Mouse (Mus musculus): ENCODE data around the gene Mageb3.
"Not testable (repeated sequence)": the region's sequence is repeated elsewhere in the genome, so short reads cannot be mapped to it uniquely, and the experiment has no call there.

Gene Mageb3

DNA sequence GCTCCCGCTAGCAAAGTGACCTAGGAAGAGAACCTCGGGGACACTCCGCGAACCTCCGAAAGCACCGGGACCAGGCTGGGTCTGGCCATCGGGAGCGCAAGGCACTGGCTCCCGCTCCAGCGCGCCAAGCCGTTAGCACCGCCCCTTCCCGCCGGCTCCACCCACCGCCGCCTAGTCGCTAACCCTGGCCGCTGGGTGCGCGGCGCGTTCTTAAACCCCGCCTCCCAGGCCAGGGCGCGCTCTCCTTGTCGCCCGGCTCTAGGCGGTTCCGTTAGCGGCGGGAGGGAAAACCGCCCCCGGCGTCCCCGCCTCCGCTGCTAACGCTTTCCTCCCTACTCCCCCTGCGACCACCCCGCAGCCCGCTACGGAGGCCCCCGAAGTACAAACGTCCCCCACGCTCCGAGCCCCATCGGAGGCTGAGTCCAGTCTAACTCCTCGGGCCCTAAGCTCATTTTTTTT, at the start of gene Mageb3, which contains the start of gene Ctdspl2:
Mageb3 (minus strand) TSS at position 328 of the 459 bp plus-strand sequence.
Ctdspl2 (plus strand) TSS at position 237 of the 459 bp plus-strand sequence.
- in situ Hi-C loops (cut with MboI, MseI): no loop called here

DNA sequence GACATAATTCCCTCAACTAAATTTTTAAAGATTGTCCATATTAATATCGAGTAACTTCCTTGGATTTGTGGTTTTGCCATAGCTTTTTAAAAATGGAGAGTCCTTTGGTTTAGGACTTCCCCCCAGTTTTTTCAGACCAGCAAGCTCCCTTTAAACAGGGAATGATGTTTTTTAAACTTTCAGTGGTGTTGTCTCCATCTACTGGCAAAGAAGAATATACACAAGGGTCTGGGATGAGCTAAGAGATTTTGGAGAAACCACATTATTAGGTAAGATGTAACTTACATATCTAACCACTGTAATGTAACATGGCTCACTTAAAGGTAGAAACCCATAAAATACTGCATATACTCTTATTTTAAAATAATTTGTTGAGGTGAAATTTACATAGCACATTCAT, 39.8 kb upstream of the Mageb3 start:
- in situ Hi-C loops (cut with MboI, MseI): no loop called here

DNA sequence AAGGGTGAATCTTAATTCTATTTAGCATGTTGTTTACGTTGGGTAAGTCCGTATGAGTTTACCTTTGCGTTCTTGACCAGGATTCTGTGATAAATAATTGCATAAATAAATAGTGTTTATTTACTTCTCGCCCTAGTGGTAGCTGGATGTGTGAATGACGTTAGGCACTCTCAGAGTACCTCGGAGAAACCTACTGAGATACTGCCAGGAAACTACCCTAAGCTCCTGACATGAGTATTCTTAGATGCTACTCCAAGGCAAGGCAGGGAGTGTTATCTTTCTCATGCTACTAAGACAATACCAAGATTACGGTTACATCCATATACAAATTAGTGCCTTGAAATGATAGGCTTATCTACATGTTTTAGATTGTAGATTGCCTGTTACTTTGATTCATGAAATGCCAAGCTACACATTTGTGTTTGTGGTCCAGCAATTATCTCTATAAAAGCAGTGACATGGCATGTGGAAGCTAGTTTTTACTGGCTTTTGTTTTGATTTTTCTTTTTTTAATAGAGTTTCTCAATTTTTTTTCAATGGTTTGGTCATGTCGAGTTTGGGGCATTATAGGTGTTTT, 1.4 kb upstream of the Mageb3 start:
- in situ Hi-C loops (cut with MboI, MseI): no loop called here

DNA sequence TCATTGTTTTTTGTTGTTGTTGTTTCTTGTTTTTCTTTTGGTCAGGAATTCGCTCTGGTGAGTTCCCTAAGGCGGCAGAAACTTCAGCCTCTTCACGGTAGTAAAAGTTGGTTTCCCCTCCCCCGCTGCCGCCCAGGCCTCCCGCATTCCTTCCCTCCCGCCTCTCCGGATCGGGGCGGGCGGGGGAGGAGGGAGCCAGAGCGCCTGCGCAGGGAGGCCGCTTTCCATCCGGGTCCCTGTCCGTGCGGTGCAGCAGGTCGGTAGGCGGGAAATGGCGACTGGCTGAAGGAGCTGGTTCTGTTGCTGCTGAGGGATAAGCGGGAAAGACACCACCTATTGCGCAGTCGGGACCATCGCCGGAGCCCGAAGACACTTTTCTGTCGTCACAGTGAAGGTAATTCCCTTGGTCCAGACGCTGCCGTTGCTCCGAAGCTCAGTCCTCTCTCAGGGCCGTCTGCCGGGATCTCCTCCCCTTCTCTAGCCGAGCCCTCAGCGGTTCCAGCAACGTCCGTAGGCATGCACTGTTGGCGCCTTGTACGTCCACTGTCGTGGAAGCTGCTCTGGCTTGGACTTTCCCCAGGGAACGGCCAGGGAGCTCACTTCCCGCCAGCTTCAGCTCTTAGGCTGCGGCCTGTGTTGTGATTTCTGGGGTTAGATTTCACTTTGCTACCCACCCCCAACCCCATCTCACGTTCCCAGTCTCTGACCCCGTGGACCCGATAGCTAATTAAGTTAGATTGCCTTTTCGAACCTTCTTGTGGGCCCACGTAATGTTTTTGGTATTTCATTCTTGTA, 529 bp upstream of the Mageb3 start:
- in situ Hi-C loops (cut with MboI, MseI): no loop called here

DNA sequence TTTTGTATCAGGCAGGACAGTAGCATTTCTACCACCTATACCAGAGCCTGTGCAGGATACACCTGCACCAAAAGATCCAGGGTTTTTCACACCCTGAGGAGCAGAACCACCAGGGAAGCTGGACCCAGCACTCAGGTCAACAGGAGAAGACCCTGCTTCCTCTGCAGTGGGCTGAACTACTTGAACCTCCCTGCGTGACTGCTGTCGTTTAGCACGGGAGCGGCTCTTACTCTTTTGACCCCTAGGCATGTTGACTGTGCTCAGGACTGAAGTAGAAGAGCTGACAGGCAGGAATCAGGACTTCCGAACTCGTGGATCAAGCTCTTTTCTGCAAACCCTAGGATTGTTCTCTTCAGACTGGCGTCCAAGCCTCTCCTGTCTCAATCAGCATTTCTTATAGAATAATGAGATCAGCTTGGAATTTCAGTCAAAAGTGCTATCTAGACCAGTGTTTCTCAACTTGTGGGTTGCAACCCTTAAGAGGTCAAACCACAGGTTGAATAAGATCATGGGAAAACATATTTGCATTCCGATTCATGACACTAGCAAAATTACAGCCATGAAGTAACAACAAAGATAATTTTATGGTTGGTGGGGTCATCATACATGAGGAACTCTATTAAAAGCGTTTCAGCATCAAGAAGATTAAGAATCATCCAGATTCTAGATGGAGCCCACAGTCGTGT, 778 bp downstream of the Mageb3 start:
- in situ Hi-C loops (cut with MboI, MseI): no loop called here

DNA sequence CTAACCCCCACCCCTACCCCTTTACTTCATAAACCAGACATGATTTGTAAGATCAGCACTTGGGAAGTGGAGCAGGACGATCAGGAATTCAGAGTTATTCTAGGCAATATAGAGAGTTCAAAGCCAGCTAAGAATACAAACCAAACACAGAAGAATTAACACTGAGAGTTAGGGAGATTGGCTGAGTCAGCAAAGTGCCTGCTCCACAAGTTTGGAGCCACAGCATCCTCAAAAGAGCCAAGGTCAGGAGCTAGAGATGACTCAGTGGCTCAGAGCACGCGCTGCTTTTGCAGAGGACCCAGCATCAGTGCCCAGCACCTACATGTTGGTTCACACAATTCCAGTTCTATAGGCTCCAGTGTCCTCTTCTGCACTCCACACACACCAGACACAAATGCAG, 12.5 kb downstream of the Mageb3 start:
- in situ Hi-C loops (cut with MboI, MseI): no loop called here

DNA sequence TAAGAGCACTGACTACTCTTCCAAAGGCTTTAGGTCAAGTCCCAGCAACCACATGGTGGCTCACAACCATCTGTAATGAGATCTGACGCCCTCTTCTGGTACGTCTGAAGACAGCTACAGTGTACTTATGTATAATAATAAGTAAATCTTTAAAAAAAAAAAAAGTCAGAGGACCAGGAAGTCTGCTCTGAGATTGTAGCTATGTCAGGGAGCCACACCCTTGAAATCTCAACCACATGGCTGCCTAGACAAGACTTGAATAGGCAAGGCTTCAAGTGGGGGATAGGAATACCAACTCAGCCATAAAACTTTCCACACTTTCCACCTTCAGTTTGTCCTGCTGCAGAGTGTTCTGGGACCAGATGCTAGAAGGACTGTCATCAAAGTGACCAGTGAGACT, 18.3 kb downstream of the Mageb3 start:
- in situ Hi-C loops (cut with MboI, MseI): not testable (repeated sequence)

DNA sequence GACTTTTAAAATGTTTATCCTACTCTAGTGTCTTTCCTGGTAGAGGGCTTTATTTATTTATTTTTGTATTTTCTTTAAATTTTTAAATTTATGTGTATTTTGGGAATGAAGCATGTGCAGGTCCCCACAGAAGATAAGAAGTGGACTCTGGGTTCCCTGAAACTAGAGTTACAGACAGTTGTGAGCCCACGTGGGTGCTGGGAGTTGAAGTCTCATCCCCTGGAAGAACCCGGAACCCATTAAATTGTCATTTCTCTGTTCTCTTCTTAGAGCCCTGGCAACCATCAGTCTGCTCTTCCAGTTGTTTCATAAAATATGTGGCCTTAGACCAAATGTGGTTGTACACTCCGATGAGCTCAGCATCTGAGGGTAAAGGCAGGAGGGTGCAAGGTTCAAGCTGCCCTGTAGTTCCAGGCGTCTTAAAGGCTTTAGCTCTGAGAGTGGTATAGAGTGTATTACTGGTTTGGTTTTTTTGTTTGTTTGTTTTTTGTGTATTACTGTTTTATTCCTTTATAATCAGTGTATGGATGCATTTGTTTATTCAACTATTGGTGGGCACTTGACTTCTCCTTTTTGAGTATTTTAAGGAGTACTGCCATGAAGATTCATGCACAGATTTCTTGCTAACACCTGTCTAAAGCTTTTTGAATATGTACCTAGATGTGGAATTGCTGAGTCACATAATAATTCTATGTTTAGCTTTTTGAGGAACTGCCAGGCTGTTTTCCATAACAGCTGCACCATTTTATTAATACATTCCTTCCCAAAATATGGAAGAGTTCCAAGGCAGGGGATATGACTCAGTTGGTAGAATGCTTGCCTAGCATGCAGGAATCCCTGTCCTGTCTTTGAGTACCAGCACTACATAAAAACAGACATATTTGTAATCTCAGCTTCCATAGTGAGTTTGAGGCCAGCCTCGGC, 39.6 kb downstream of the Mageb3 start:
- in situ Hi-C loops (cut with MboI, MseI): no loop called here

DNA sequence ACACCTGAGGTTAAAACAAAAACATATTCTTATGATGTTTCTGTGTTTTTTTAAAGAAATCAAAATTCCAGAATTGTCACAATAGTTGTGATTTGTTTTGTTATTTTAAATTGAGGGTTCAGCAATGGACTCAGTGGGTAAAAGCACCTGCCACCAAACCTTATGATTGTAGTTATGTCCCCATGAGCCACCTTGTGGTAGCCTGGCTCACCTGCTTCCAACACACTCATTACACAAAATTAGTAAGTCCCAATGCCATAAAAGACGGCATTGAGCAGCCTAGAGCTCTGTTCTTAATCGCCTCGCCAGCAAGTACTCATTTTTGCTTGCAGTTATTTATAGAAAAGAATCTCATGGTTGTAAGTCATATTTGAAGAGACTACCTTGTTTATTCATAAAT, 45.9 kb downstream of the Mageb3 start:
- in situ Hi-C loops (cut with MboI, MseI): no loop called here
